Mouse (Mus musculus): Measurements from ENCODE around the gene Mdm2. TPM values are rescaled to one million over a fixed set of nuclear protein-coding genes. Genes with fewer than 3 reads are reported as not detected.

Mdm2 gene
- polyA plus RNA-seq, 1 experiment: 37.2 TPM

DNA sequence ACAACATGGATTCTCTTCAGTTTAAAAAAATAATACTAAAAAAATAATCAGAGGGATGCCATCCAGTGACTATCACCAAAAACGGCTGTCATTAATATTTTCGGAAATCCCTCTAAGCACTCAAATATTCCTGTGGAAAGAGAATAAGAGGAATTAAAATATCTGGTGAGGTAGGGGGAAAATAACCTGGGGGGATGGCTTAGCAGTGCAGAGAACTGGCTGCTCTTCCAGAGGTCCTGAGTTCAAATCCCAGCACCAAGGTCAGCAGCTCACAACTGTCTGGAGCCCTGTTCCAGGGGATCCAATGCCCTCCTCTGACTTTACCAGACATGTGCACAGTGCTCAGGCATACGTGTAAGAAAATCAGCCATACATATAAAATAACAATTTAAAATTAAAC is 44.2 kb downstream of the Mdm2 start:
- no peak overlapping the region for H3K4me3 ChIP-seq (ENCODE audit: extremely low read depth, insufficient read depth, insufficient read length)
- TF ChIP-seq CTCF (IDR thresholded peaks at IDR 0.05; ENCODE audit: extremely low read depth, insufficient read depth, insufficient read length, insufficient replicate concordance) (no peak), POLR2A (IDR thresholded peaks at IDR 0.05; ENCODE audit: low read depth, low read length) (no peak)
- DNase-seq (ENCODE audit: low read depth in 1 of 2, low spot score in 2 of 2): no peak
- H3K27me3 ChIP-seq (ENCODE audit: control insufficient read depth, insufficient read depth, low read length): no peaks in the 10 kb centered on the region
- WGBS: 92% methylated on average over 3 of the region's 3 CpGs
- H3K36me3 ChIP-seq (ENCODE audit: control insufficient read depth, insufficient read depth, low read length): peaks cover 13% of the 10 kb centered on the region
- no peak overlapping the region for H3K27ac ChIP-seq (ENCODE audit: insufficient read depth, low read length)
- H3K4me1 ChIP-seq (ENCODE audit: control insufficient read depth, insufficient read depth, insufficient read length): peaks cover 5% of the 10 kb centered on the region; the same call in 1 of the 2 replicates

DNA sequence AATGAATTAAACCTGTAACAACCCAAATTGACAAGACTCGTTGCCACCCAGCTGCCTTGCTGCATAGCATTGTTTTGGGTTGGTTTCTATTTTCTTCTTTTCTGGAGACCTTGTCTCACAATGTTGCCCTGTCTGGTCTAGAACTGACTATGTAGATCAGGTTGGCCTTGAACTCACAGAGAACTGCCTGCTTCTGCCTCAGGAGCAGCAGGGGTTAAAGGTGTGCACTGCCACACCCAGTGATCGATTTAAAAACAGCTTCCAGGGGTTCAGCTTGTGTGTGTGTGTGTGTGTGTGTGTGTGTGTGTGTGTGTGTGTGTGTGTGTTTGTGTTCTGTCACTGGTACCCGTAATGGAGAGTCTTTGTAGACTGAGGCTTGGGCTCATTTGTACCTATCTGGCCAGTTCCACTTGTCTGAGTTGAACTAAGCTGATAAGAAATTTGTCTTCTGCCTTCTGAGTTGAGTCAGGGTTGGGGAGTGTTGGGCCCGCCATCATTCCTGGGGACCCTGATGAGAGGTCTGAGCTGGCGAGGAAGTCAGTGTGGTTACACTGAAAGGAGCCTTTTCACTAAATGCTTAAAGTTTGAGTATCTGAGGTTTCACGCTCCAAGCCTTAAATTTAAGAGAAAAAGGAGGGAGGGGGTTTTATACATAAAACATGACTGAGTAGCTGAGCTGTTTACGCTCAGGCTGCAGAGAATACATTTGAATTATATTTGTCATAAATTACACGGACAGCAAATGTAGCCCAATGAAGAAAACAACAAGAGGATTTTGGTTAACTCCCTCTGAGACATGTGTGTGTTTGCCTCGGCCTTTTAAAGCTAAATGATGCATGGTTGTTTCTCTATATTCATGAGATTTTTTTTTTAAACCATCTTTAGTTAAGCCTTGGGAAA is 44.9 kb downstream of the Mdm2 start:
- no peak for TF ChIP-seq POLR2A (IDR thresholded peaks at IDR 0.05; ENCODE audit: low read depth, low read length)
- no peak for TF ChIP-seq CTCF (IDR thresholded peaks at IDR 0.05; ENCODE audit: extremely low read depth, insufficient read depth, insufficient read length, insufficient replicate concordance)
- no peak for DNase-seq (ENCODE audit: low read depth in 1 of 2, low spot score in 2 of 2)
- Histone ChIP-seq H3K4me1 (ENCODE audit: control insufficient read depth, insufficient read depth, insufficient read length) (peaks cover 5% of the 10 kb centered on the region; the same call in 1 of the 2 replicates), H3K36me3 (ENCODE audit: control insufficient read depth, insufficient read depth, low read length) (peaks cover 12% of the 10 kb centered on the region), H3K4me3 (ENCODE audit: extremely low read depth, insufficient read depth, insufficient read length) (no peak overlapping the region), H3K27me3 (ENCODE audit: control insufficient read depth, insufficient read depth, low read length) (no peaks in the 10 kb centered on the region), H3K27ac (ENCODE audit: insufficient read depth, low read length) (no peak overlapping the region)
- WGBS: 72% methylated on average over 9 of the region's 9 CpGs

DNA sequence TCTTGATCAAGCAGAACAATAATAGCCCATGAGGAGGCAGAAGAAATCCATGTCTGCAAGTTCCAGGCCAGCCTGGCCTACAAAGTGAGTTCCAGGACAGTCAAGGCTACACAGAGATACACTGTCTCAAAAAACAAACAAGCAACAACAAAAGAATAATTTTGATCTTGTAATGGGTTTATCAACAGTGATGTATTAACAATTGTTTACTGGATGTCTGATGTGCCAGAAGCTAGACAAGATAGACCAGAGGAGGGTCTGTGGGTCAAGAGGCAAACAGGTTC is 45.7 kb downstream of the Mdm2 start:
- H3K4me1 ChIP-seq (ENCODE audit: control insufficient read depth, insufficient read depth, insufficient read length): peaks cover 5% of the 10 kb centered on the region; the same call in 1 of the 2 replicates
- TF ChIP-seq POLR2A (IDR thresholded peaks at IDR 0.05; ENCODE audit: low read depth, low read length) (no peak), CTCF (IDR thresholded peaks at IDR 0.05; ENCODE audit: extremely low read depth, insufficient read depth, insufficient read length, insufficient replicate concordance) (no peak)
- H3K36me3 ChIP-seq (ENCODE audit: control insufficient read depth, insufficient read depth, low read length): peaks cover 6% of the 10 kb centered on the region
- H3K27me3 ChIP-seq (ENCODE audit: control insufficient read depth, insufficient read depth, low read length): no peaks in the 10 kb centered on the region
- DNase-seq (ENCODE audit: low read depth in 1 of 2, low spot score in 2 of 2): no peak
- no peak overlapping the region for H3K4me3 ChIP-seq (ENCODE audit: extremely low read depth, insufficient read depth, insufficient read length)
- no peak overlapping the region for H3K27ac ChIP-seq (ENCODE audit: insufficient read depth, low read length)

DNA sequence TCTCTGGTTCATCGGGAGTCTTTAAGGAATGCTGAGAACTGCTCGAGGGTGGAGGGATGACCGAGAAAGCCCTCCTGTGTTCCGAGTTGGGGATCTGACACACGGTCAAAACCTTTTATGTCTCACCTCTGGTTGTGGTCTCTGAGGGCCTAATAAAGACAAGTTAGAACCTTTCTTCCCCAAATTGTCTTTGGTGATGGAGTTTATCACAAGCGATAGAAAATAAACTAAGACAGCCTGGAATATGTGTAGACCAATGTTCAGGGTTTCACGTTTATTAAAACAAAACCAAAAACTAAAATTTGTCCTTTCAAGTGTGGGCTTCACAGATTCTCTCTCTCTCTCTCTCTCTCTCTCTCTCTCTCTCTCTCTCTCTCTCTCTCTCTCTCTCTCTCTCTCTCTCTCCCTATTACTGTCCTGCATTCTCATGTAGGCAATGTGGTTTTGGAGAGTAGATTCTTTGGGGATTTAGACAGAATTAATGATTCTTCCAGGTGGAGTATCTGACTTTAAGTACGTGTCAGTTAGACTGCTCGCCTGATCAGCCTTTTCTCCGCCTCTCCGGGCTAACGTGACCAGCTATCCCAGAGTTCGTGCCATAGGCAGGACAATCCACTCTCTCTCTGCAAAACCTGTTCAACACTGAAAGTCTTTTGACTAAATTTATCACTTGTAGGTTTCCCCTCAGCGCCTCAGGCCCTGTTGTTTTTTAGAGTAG is 46.2 kb downstream of the Mdm2 start:
- WGBS: 86% methylated on average over 14 of the region's 14 CpGs
- peaks cover 2% of the 10 kb centered on the region for H3K36me3 ChIP-seq (ENCODE audit: control insufficient read depth, insufficient read depth, low read length)
- H3K27me3 ChIP-seq (ENCODE audit: control insufficient read depth, insufficient read depth, low read length): no peaks in the 10 kb centered on the region
- no peak for TF ChIP-seq POLR2A (IDR thresholded peaks at IDR 0.05; ENCODE audit: low read depth, low read length)
- TF ChIP-seq CTCF (IDR thresholded peaks at IDR 0.05; ENCODE audit: extremely low read depth, insufficient read depth, insufficient read length, insufficient replicate concordance): no peak
- no peak overlapping the region for H3K4me3 ChIP-seq (ENCODE audit: extremely low read depth, insufficient read depth, insufficient read length)
- H3K27ac ChIP-seq (ENCODE audit: insufficient read depth, low read length): no peak overlapping the region
- no peak for DNase-seq (ENCODE audit: low read depth in 1 of 2, low spot score in 2 of 2)
- H3K4me1 ChIP-seq (ENCODE audit: control insufficient read depth, insufficient read depth, insufficient read length): peaks cover 8% of the 10 kb centered on the region; the same call in 1 of the 2 replicates

DNA sequence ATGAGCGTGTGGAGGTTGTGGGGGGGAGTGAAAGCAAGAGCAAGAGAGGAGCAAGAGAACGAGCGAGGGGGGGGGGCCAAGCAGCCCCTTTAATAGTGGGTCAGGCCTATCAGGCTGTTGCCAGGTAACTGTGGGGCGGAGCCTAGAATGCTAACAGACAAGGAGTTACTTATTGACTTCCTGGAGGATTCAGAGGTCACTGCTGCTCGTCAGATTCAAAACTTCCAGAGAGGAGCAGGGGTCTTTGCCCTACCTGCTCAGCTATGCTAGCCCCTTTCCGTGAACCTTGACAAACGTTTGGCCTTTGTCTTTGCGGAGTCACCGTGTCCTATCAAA is 46.7 kb downstream of the Mdm2 start:
- no peak for DNase-seq (ENCODE audit: low read depth in 1 of 2, low spot score in 2 of 2)
- Histone ChIP-seq H3K27me3 (ENCODE audit: control insufficient read depth, insufficient read depth, low read length) (no peaks in the 10 kb centered on the region), H3K4me1 (ENCODE audit: control insufficient read depth, insufficient read depth, insufficient read length) (peaks cover 8% of the 10 kb centered on the region; the same call in 1 of the 2 replicates), H3K36me3 (ENCODE audit: control insufficient read depth, insufficient read depth, low read length) (peaks cover 2% of the 10 kb centered on the region), H3K27ac (ENCODE audit: insufficient read depth, low read length) (peak overlapping the region; percentile 9; the same call in 1 of the 2 replicates), H3K4me3 (ENCODE audit: extremely low read depth, insufficient read depth, insufficient read length) (no peak overlapping the region)
- TF ChIP-seq CTCF (IDR thresholded peaks at IDR 0.05; ENCODE audit: extremely low read depth, insufficient read depth, insufficient read length, insufficient replicate concordance): no peak
- no peak for TF ChIP-seq POLR2A (IDR thresholded peaks at IDR 0.05; ENCODE audit: low read depth, low read length)
- 86% methylated on average over 9 of the region's 9 CpGs for WGBS

DNA sequence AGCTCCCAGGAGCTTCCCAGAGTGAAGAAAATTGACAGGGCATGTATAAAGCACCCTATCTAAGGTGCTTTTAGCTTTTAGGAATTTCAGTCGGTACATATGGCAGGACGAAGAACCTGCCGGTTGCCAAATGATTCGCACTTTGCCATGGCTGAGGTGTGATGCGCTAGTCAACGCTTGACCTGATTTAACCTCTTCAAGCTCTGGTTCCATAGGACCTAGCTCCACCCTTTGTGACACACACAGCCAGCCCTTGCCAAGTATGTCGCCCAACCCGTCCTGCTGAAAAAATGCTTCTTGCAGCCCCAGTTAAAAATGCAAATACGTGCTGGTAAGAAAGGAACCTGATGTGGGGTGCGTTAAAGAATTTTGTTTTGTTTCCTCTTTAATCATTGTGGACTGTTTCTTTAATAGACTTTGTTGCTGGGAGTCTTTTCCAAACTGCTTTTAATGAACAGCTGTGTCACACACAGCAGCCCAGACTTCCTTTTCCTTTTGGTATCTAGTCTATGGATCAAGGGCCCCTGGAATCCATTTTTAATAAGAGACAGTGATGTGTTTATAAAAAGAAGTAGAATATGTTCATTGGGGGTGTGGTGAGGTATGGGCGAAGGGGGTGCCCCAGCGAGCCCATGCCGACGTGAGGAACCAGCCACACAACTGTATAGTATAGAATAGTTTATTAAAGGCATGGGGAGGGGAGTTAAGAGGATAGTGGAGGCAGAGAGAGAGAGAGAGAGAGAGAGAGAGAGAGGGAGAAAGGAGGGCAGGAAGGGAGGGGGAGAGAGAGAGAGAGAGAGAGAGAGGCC is 47.3 kb downstream of the Mdm2 start:
- TF ChIP-seq POLR2A (IDR thresholded peaks at IDR 0.05; ENCODE audit: low read depth, low read length): no peak
- no peak for TF ChIP-seq CTCF (IDR thresholded peaks at IDR 0.05; ENCODE audit: extremely low read depth, insufficient read depth, insufficient read length, insufficient replicate concordance)
- no peak for DNase-seq (ENCODE audit: low read depth in 1 of 2, low spot score in 2 of 2)
- no peaks in the 10 kb centered on the region for H3K27me3 ChIP-seq (ENCODE audit: control insufficient read depth, insufficient read depth, low read length)
- H3K27ac ChIP-seq (ENCODE audit: insufficient read depth, low read length): peak overlapping the region; percentile 34
- H3K4me1 ChIP-seq (ENCODE audit: control insufficient read depth, insufficient read depth, insufficient read length): peaks cover 8% of the 10 kb centered on the region; the same call in 1 of the 2 replicates
- 67% methylated on average over 14 of the region's 14 CpGs for WGBS
- peaks cover 2% of the 10 kb centered on the region for H3K36me3 ChIP-seq (ENCODE audit: control insufficient read depth, insufficient read depth, low read length)
- no peak overlapping the region for H3K4me3 ChIP-seq (ENCODE audit: extremely low read depth, insufficient read depth, insufficient read length)
